Mouse (Mus musculus) CH12.LX (cell line): ENCODE measurements around the gene Ndufv2.
A peak's percentile ranks its signal among the peaks of the same experiment; 100 is the strongest.

ENCODE experiments used
- CTCF ChIP-seq, 2 experiments: IDR thresholded peaks in 1 of 2; conservative IDR thresholded peaks in 1 of 2; 2 replicates each; pipeline ENCODE4 v1.5.1; 2011 to 2012; ENCODE audit warnings: low read depth in 2 of 2, low read length in 2 of 2, improper control_type of control experiment in 1 of 2, inconsistent platforms in 1 of 2, mild to moderate bottlenecking in 1 of 2, moderate library complexity in 1 of 2
- EP300 ChIP-seq: IDR thresholded peaks from 2 replicates; pipeline ENCODE4 v1.6.1; 2011; ENCODE audit warnings: low read length, improper control_type of control experiment
- HCFC1 ChIP-seq: IDR thresholded peaks from 2 replicates; pipeline ENCODE4 v1.6.1; 2012; ENCODE audit warnings: low read depth, mild to moderate bottlenecking, inconsistent platforms, low read length, improper control_type of control experiment
- MAFK ChIP-seq: IDR thresholded peaks from 2 replicates; pipeline ENCODE4 v1.6.1; 2011; ENCODE audit warnings: low read length, improper control_type of control experiment; ENCODE audit not compliant: insufficient replicate concordance
- MAX ChIP-seq: IDR thresholded peaks from 2 replicates; pipeline ENCODE4 v1.6.1; 2011; ENCODE audit warnings: low read length, improper control_type of control experiment
- NRF1 ChIP-seq: IDR thresholded peaks from 2 replicates; pipeline ENCODE4 v1.6.1; 2014; ENCODE audit warnings: low read depth, mild to moderate bottlenecking, inconsistent platforms, low read length, improper control_type of control experiment, moderate library complexity
- POLR2A ChIP-seq: IDR thresholded peaks from 2 replicates; pipeline ENCODE4 v1.6.1; 2011; ENCODE audit warnings: low read depth, mild to moderate bottlenecking, improper control_type of control experiment, low read length
- TBP ChIP-seq: conservative IDR thresholded peaks from 2 replicates; pipeline ENCODE4 v1.6.1; 2011; ENCODE audit warnings: low read depth, low read length, improper control_type of control experiment
- ZC3H11A ChIP-seq: IDR thresholded peaks from 2 replicates; pipeline ENCODE4 v1.6.1; 2012; ENCODE audit warnings: low read depth, mild to moderate bottlenecking, inconsistent platforms, low read length, improper control_type of control experiment

- TF ChIP-seq POLR2A, result no peak
- no peak for TF ChIP-seq CTCF (conservative IDR thresholded peaks at IDR 0.05 in 1 of 2, IDR thresholded peaks at IDR 0.05 in 1 of 2; ENCODE audit: low read depth in 2 of 2, low read length in 2 of 2)
- no peak for TF ChIP-seq NRF1
- TF ChIP-seq EP300, result peak; percentile 52; the same call in 1 of the 2 replicates
- TF ChIP-seq TBP, result no peak
- no peak for TF ChIP-seq MAX
- TF ChIP-seq MAFK, result no peak
- no peak for TF ChIP-seq HCFC1
- TF ChIP-seq ZC3H11A, result no peak
These were observed 43.2 kb downstream of the Ndufv2 start for GRCm38 (mm10) chr17:66058160-66058559.
